Mouse (Mus musculus) heart, postnatal 0 days (tissue): ENCODE measurements around the gene Klhl5. TPM values are rescaled to one million over a fixed set of nuclear protein-coding genes. Genes with fewer than 3 reads are reported as not detected.
A peak's percentile ranks its signal among the peaks of the same experiment; 100 is the strongest.

Experiments
- ATAC-seq: fragments of 200-750 bp; cut with Nextera tagmentation; 2 replicates; pipeline ENCODE4 v1.8.0; 2017; ENCODE audit warnings: low read depth, moderate number of reproducible peaks, moderate library complexity; ENCODE audit not compliant: insufficient read depth
- DNase-seq: peaks from one replicate; pipeline ENCODE4 v3.0.0-alpha.2; 2016; ENCODE audit warnings: low spot score
- H3K27ac ChIP-seq: fragments of 300-500 bp; sonication (generic); 2 replicates; pipeline ENCODE4 v1.5.1; 2014; ENCODE audit warnings: low read depth, mild to moderate bottlenecking
- H3K27me3 ChIP-seq: fragments of 300-500 bp; sonication (generic); 2 replicates; pipeline ENCODE4 v1.6.1; 2014; ENCODE audit warnings: low read length, mixed read lengths; ENCODE audit not compliant: control insufficient read depth, insufficient read depth
- H3K36me3 ChIP-seq: fragments of 300-500 bp; sonication (generic); replicated peaks from 2 replicates; pipeline ENCODE4 v1.6.1; 2014; ENCODE audit warnings: low read length, mixed read lengths; ENCODE audit not compliant: control insufficient read depth, insufficient read depth
- H3K4me1 ChIP-seq: fragments of 300-500 bp; sonication (generic); 2 replicates; pipeline ENCODE4 v1.6.1; 2014; ENCODE audit warnings: antibody characterized with exemption; ENCODE audit not compliant: control insufficient read depth, insufficient read depth
- H3K4me2 ChIP-seq: fragments of 300-500 bp; sonication (generic); 2 replicates; pipeline ENCODE4 v1.6.1; 2014; ENCODE audit warnings: low read depth, mild to moderate bottlenecking, low read length, moderate library complexity
- H3K4me3 ChIP-seq: fragments of 300-500 bp; sonication (generic); 2 replicates; pipeline ENCODE4 v1.5.1; 2014; ENCODE audit warnings: low read depth, low read length
- H3K9ac ChIP-seq: fragments of 300-500 bp; sonication (generic); replicated peaks from 2 replicates; pipeline ENCODE4 v1.6.1; 2014; ENCODE audit warnings: low read depth, low read length, mixed read lengths
- H3K9me3 ChIP-seq: fragments of 300-500 bp; sonication (generic); replicated peaks from 2 replicates; pipeline ENCODE4 v1.6.1; 2016; ENCODE audit warnings: low read length; ENCODE audit not compliant: control insufficient read depth
- CTCF ChIP-seq: IDR thresholded peaks from 2 replicates; pipeline ENCODE4 v1.5.1; 2016; ENCODE audit warnings: antibody characterized with exemption, control low read depth, low read depth
- EP300 ChIP-seq: IDR thresholded peaks from 2 replicates; pipeline ENCODE4 v1.6.1; 2016; ENCODE audit warnings: antibody characterized with exemption, low read depth
- WGBS: fragments of 180-500 bp; shearing (Covaris S2); extraction: QIAGEN DNeasy Blood & Tissue Kit; methylation state at CpG from one replicate; pipeline ENCODE4 v1.1.7; 2014; 5-methylcytosine and 5-hydroxymethylcytosine counted together
- polyA plus RNA-seq: library from polyadenylated mRNA; unstranded; fragments of >200 nt; fragmentation: Nextera tagmentation; extraction: Ambion mirVana; gene quantifications from 2 replicates; pipeline ENCODE4 v1.2.1, GENCODE M21; 2015
- total RNA-seq: library from RNA; depleted of rRNA; stranded (reverse); fragments of >200 nt; gene quantifications from 2 replicates; pipeline ENCODE4 v1.2.3, GENCODE M21; 2014; ENCODE audit warnings: low replicate concordance

Gene Klhl5
- total and polyA plus RNA-seq, 2 experiments from 2014 or later, result 7.9 to 9.7 TPM

GRCm38 (mm10) chr5:65096805-65097204, 10.5 kb upstream of the Klhl5 start:
- TF ChIP-seq EP300, result no peak
- Histone ChIP-seq H3K9me3 (no peaks in the 10 kb centered on the region), H3K36me3 (no peaks in the 10 kb centered on the region), H3K4me3 (no peak overlapping the region), H3K27me3 (no peaks in the 10 kb centered on the region), H3K27ac (no peak overlapping the region), H3K4me2 (no peak overlapping the region), H3K9ac (no peak overlapping the region), H3K4me1 (no peaks in the 10 kb centered on the region)
- 57% methylated on average over 3 of the region's 3 CpGs for WGBS
- no peak for ATAC-seq
- no peak for DNase-seq

- H3K36me3 ChIP-seq, result no peaks in the 10 kb centered on the region
- H3K4me2 ChIP-seq, result no peak overlapping the region
- DNase-seq (no peak), ATAC-seq (no peak)
- no peaks in the 10 kb centered on the region for H3K9me3 ChIP-seq
- WGBS, result 68% methylated on average over 5 of the region's 5 CpGs
- H3K4me3 ChIP-seq, result no peak overlapping the region
- H3K27me3 ChIP-seq, result no peaks in the 10 kb centered on the region
- no peak for TF ChIP-seq CTCF
- no peak for TF ChIP-seq EP300
- 0 out of 2 replicates have a peak, but pooled peaks cover 2% of the 10 kb centered on the region for H3K4me1 ChIP-seq
- no peak overlapping the region for H3K27ac ChIP-seq
- no peak overlapping the region for H3K9ac ChIP-seq
Measured at GRCm38 (mm10) chr5:65097457-65097856, 9.9 kb upstream of the Klhl5 start.

GRCm38 (mm10) chr5:65100002-65100401, 7.3 kb upstream of the Klhl5 start:
- WGBS, result 89% methylated on average over 11 of the region's 11 CpGs
- Histone ChIP-seq H3K27ac (no peak overlapping the region), H3K4me2 (no peak overlapping the region), H3K4me3 (no peak overlapping the region), H3K36me3 (no peaks in the 10 kb centered on the region), H3K9ac (no peak overlapping the region), H3K9me3 (no peaks in the 10 kb centered on the region), H3K27me3 (no peaks in the 10 kb centered on the region), H3K4me1 (peaks cover 7% of the 10 kb centered on the region)
- no peak for TF ChIP-seq CTCF
- TF ChIP-seq EP300, result no peak
- DNase-seq (no peak), ATAC-seq (no peak)

- peaks cover 7% of the 10 kb centered on the region for H3K4me1 ChIP-seq
- H3K4me3 ChIP-seq, result no peak overlapping the region
- no peaks in the 10 kb centered on the region for H3K9me3 ChIP-seq
- no peak overlapping the region for H3K9ac ChIP-seq
- no peak overlapping the region for H3K27ac ChIP-seq
- 60% methylated on average over 5 of the region's 5 CpGs for WGBS
- ATAC-seq (no peak), DNase-seq (no peak)
- H3K36me3 ChIP-seq, result no peaks in the 10 kb centered on the region
- no peak for TF ChIP-seq CTCF
- TF ChIP-seq EP300, result no peak
- no peak overlapping the region for H3K4me2 ChIP-seq
- no peaks in the 10 kb centered on the region for H3K27me3 ChIP-seq
Measured at GRCm38 (mm10) chr5:65101209-65101608, 6.1 kb upstream of the Klhl5 start.

GRCm38 (mm10) chr5:65101621-65102020, 5.7 kb upstream of the Klhl5 start:
- no peaks in the 10 kb centered on the region for H3K36me3 ChIP-seq
- H3K27me3 ChIP-seq, result no peaks in the 10 kb centered on the region
- H3K4me1 ChIP-seq, result peaks cover 7% of the 10 kb centered on the region
- no peak overlapping the region for H3K4me3 ChIP-seq
- H3K27ac ChIP-seq, result no peak overlapping the region
- TF ChIP-seq CTCF, result no peak
- TF ChIP-seq EP300, result no peak
- ATAC-seq (no peak), DNase-seq (no peak)
- WGBS, result 77% methylated on average over 6 of the region's 6 CpGs
- no peak overlapping the region for H3K4me2 ChIP-seq
- no peaks in the 10 kb centered on the region for H3K9me3 ChIP-seq
- no peak overlapping the region for H3K9ac ChIP-seq

- H3K27ac ChIP-seq, result 0 out of 2 replicates have a peak overlapping the region, but pooled peaks have one; percentile 2
- no peak overlapping the region for H3K4me3 ChIP-seq
- H3K4me2 ChIP-seq, result 0 out of 2 replicates have a peak overlapping the region, but pooled peaks have one; percentile 2
- no peaks in the 10 kb centered on the region for H3K9me3 ChIP-seq
- no peaks in the 10 kb centered on the region for H3K27me3 ChIP-seq
- H3K4me1 ChIP-seq, result peaks cover 7% of the 10 kb centered on the region
- ATAC-seq (0 out of 2 replicates have a peak, but pooled peaks have one; percentile 27), DNase-seq (no peak)
- H3K9ac ChIP-seq, result no peak overlapping the region
- H3K36me3 ChIP-seq, result no peaks in the 10 kb centered on the region
- WGBS, result 43% methylated on average over 3 of the region's 3 CpGs
- TF ChIP-seq CTCF (no peak), EP300 (no peak)
Measured at GRCm38 (mm10) chr5:65102026-65102640, 5.2 kb upstream of the Klhl5 start.
